Mouse (Mus musculus): ENCODE results near the gene Cers6. TPM values are rescaled to one million over a fixed set of nuclear protein-coding genes. Genes with fewer than 3 reads are reported as not detected.

Cers6 gene
- polyA plus RNA-seq, 1 experiment from 2014 or later: 8.4 TPM

GRCm38 (mm10) chr2:68925542-68925941 is 64.3 kb downstream of the Cers6 start:
- no peak overlapping the region for H3K9ac ChIP-seq
- H3K4me2 ChIP-seq: no peak overlapping the region
- peaks cover 3% of the 10 kb centered on the region; the same call in 1 of the 2 replicates for H3K4me1 ChIP-seq (replicated peaks)
- 74% methylated on average over 6 of the region's 6 CpGs for WGBS (ENCODE audit: insufficient replicate concordance)
- no peaks in the 10 kb centered on the region for H3K27me3 ChIP-seq
- no peaks in the 10 kb centered on the region for H3K36me3 ChIP-seq (replicated peaks)
- no peak overlapping the region for H3K27ac ChIP-seq (replicated peaks)
- H3K9me3 ChIP-seq (replicated peaks): no peaks in the 10 kb centered on the region
- no peak for ATAC-seq (ENCODE audit: insufficient read depth)
- H3K4me3 ChIP-seq (replicated peaks): no peak overlapping the region

GRCm38 (mm10) chr2:68926913-68927790 is 65.9 kb downstream of the Cers6 start:
- Histone ChIP-seq H3K4me2 (no peak overlapping the region), H3K27ac (replicated peaks) (no peak overlapping the region), H3K9me3 (replicated peaks) (no peaks in the 10 kb centered on the region), H3K4me3 (replicated peaks) (no peak overlapping the region), H3K9ac (no peak overlapping the region), H3K27me3 (no peaks in the 10 kb centered on the region), H3K4me1 (replicated peaks) (peaks cover 3% of the 10 kb centered on the region; the same call in 1 of the 2 replicates), H3K36me3 (replicated peaks) (no peaks in the 10 kb centered on the region)
- ATAC-seq (ENCODE audit: insufficient read depth): no peak
- 71% methylated on average over 10 of the region's 10 CpGs for WGBS (ENCODE audit: insufficient replicate concordance)

GRCm38 (mm10) chr2:68932240-68932639 is 71.0 kb downstream of the Cers6 start:
- Histone ChIP-seq H3K27me3 (no peaks in the 10 kb centered on the region), H3K4me2 (0 out of 2 replicates have a peak overlapping the region, but pooled peaks have one; percentile 11), H3K9ac (no peak overlapping the region), H3K9me3 (replicated peaks) (no peaks in the 10 kb centered on the region), H3K27ac (replicated peaks) (no peak overlapping the region), H3K4me3 (replicated peaks) (no peak overlapping the region), H3K4me1 (replicated peaks) (peaks cover 44% of the 10 kb centered on the region), H3K36me3 (replicated peaks) (0 out of 2 replicates have a peak, but pooled peaks cover under 1% of the 10 kb centered on the region)
- ATAC-seq (ENCODE audit: insufficient read depth): no peak
- WGBS (ENCODE audit: insufficient replicate concordance): 55% methylated on average over 4 of the region's 4 CpGs

- Histone ChIP-seq H3K4me1 (replicated peaks) (peaks cover 44% of the 10 kb centered on the region), H3K4me2 (0 out of 2 replicates have a peak overlapping the region, but pooled peaks have one; percentile 11), H3K27me3 (no peaks in the 10 kb centered on the region), H3K9ac (no peak overlapping the region), H3K9me3 (replicated peaks) (no peaks in the 10 kb centered on the region), H3K36me3 (replicated peaks) (0 out of 2 replicates have a peak, but pooled peaks cover 5% of the 10 kb centered on the region), H3K27ac (replicated peaks) (no peak overlapping the region; the same call in 1 of the 2 replicates), H3K4me3 (replicated peaks) (no peak overlapping the region)
- 63% methylated on average over 4 of the region's 4 CpGs for WGBS (ENCODE audit: insufficient replicate concordance)
- no peak for ATAC-seq (ENCODE audit: insufficient read depth)
Observed at GRCm38 (mm10) chr2:68932656-68933055, 71.4 kb downstream of the Cers6 start.

GRCm38 (mm10) chr2:68934651-68935050 is 73.4 kb downstream of the Cers6 start:
- H3K9ac ChIP-seq: no peak overlapping the region
- peaks cover 44% of the 10 kb centered on the region for H3K4me1 ChIP-seq (replicated peaks)
- ATAC-seq (ENCODE audit: insufficient read depth): peak; percentile 89
- peak overlapping the region; percentile 39 for H3K27ac ChIP-seq (replicated peaks)
- no peaks in the 10 kb centered on the region for H3K27me3 ChIP-seq
- H3K9me3 ChIP-seq (replicated peaks): no peaks in the 10 kb centered on the region
- H3K4me3 ChIP-seq (replicated peaks): no peak overlapping the region
- WGBS (ENCODE audit: insufficient replicate concordance): 12% methylated on average over 6 of the region's 6 CpGs
- H3K4me2 ChIP-seq: no peak overlapping the region
- H3K36me3 ChIP-seq (replicated peaks): 0 out of 2 replicates have a peak, but pooled peaks cover 5% of the 10 kb centered on the region

GRCm38 (mm10) chr2:68935721-68936294 is 74.6 kb downstream of the Cers6 start:
- WGBS (ENCODE audit: insufficient replicate concordance): 37% methylated on average over 2 of the region's 2 CpGs
- H3K4me2 ChIP-seq: no peak overlapping the region
- no peak overlapping the region for H3K9ac ChIP-seq
- no peaks in the 10 kb centered on the region for H3K27me3 ChIP-seq
- 0 out of 2 replicates have a peak, but pooled peaks cover 5% of the 10 kb centered on the region for H3K36me3 ChIP-seq (replicated peaks)
- peak overlapping the region; percentile 39 for H3K27ac ChIP-seq (replicated peaks)
- H3K9me3 ChIP-seq (replicated peaks): no peaks in the 10 kb centered on the region
- H3K4me3 ChIP-seq (replicated peaks): no peak overlapping the region
- H3K4me1 ChIP-seq (replicated peaks): peaks cover 41% of the 10 kb centered on the region
- ATAC-seq (ENCODE audit: insufficient read depth): peak; percentile 54

- 0 out of 2 replicates have a peak, but pooled peaks cover 5% of the 10 kb centered on the region for H3K36me3 ChIP-seq (replicated peaks)
- H3K9ac ChIP-seq: no peak overlapping the region
- peaks cover 41% of the 10 kb centered on the region for H3K4me1 ChIP-seq (replicated peaks)
- ATAC-seq (ENCODE audit: insufficient read depth): no peak
- 77% methylated on average over 4 of the region's 4 CpGs for WGBS (ENCODE audit: insufficient replicate concordance)
- no peak overlapping the region for H3K4me3 ChIP-seq (replicated peaks)
- no peak overlapping the region for H3K4me2 ChIP-seq
- H3K27ac ChIP-seq (replicated peaks): no peak overlapping the region
- no peaks in the 10 kb centered on the region for H3K9me3 ChIP-seq (replicated peaks)
- no peaks in the 10 kb centered on the region for H3K27me3 ChIP-seq
Observed at GRCm38 (mm10) chr2:68936773-68937172, 75.5 kb downstream of the Cers6 start.

- ATAC-seq (ENCODE audit: insufficient read depth): no peak
- Histone ChIP-seq H3K4me2 (no peak overlapping the region), H3K4me1 (replicated peaks) (peaks cover 39% of the 10 kb centered on the region), H3K36me3 (replicated peaks) (0 out of 2 replicates have a peak, but pooled peaks cover 5% of the 10 kb centered on the region), H3K27me3 (no peaks in the 10 kb centered on the region), H3K27ac (replicated peaks) (no peak overlapping the region), H3K9ac (no peak overlapping the region), H3K4me3 (replicated peaks) (no peak overlapping the region), H3K9me3 (replicated peaks) (no peaks in the 10 kb centered on the region)
- 67% methylated on average over 3 of the region's 3 CpGs for WGBS (ENCODE audit: insufficient replicate concordance)
Observed at GRCm38 (mm10) chr2:68937833-68938232, 76.6 kb downstream of the Cers6 start.

- Histone ChIP-seq H3K9me3 (replicated peaks) (no peaks in the 10 kb centered on the region), H3K36me3 (replicated peaks) (no peaks in the 10 kb centered on the region), H3K4me1 (replicated peaks) (peaks cover 27% of the 10 kb centered on the region), H3K9ac (no peak overlapping the region), H3K4me3 (replicated peaks) (no peak overlapping the region), H3K27me3 (no peaks in the 10 kb centered on the region), H3K27ac (replicated peaks) (peak overlapping the region; percentile 24; the same call in 1 of the 2 replicates), H3K4me2 (no peak overlapping the region)
- WGBS (ENCODE audit: insufficient replicate concordance): 41% methylated on average over 2 of the region's 2 CpGs
- peak; percentile 69 for ATAC-seq (ENCODE audit: insufficient read depth)
Observed at GRCm38 (mm10) chr2:68944898-68945297, 83.7 kb downstream of the Cers6 start.

GRCm38 (mm10) chr2:68945976-68946375 is 84.7 kb downstream of the Cers6 start:
- peak overlapping the region; percentile 53; the same call in 1 of the 2 replicates for H3K27ac ChIP-seq (replicated peaks)
- no peaks in the 10 kb centered on the region; the same call in 1 of the 2 replicates for H3K36me3 ChIP-seq (replicated peaks)
- no peak overlapping the region for H3K4me2 ChIP-seq
- no peak overlapping the region for H3K9ac ChIP-seq
- H3K4me1 ChIP-seq (replicated peaks): peaks cover 27% of the 10 kb centered on the region
- H3K9me3 ChIP-seq (replicated peaks): no peaks in the 10 kb centered on the region
- WGBS (ENCODE audit: insufficient replicate concordance): 45% methylated on average over 2 of the region's 2 CpGs
- no peak for ATAC-seq (ENCODE audit: insufficient read depth)
- no peak overlapping the region for H3K4me3 ChIP-seq (replicated peaks)
- H3K27me3 ChIP-seq: no peaks in the 10 kb centered on the region

GRCm38 (mm10) chr2:68946819-68947218 is 85.6 kb downstream of the Cers6 start:
- H3K4me1 ChIP-seq (replicated peaks): peaks cover 27% of the 10 kb centered on the region
- no peak for ATAC-seq (ENCODE audit: insufficient read depth)
- H3K4me2 ChIP-seq: no peak overlapping the region

More at GRCm38 (mm10) chr2:68946819-68947218, 85.6 kb downstream of the Cers6 start:
- WGBS (ENCODE audit: insufficient replicate concordance): 45% methylated on average over 5 of the region's 5 CpGs
- H3K36me3 ChIP-seq (replicated peaks): no peaks in the 10 kb centered on the region; the same call in 1 of the 2 replicates
- no peaks in the 10 kb centered on the region for H3K27me3 ChIP-seq
- H3K9ac ChIP-seq: no peak overlapping the region
- no peaks in the 10 kb centered on the region for H3K9me3 ChIP-seq (replicated peaks)
- H3K27ac ChIP-seq (replicated peaks): no peak overlapping the region
- H3K4me3 ChIP-seq (replicated peaks): no peak overlapping the region
